Mouse (Mus musculus) small intestine, adult 2 months (tissue): ENCODE data around the gene Mtmr4. TPM values are rescaled to one million over a fixed set of nuclear protein-coding genes. Genes with fewer than 3 reads are reported as not detected.

ENCODE experiments used
- H3K27ac ChIP-seq: fragments of 200-500 bp; 2 replicates; pipeline ENCODE4 v1.5.1; 2012; ENCODE audit warnings: low read depth, low read length, control low read depth, inconsistent platforms; ENCODE audit not compliant: insufficient read depth
- H3K27me3 ChIP-seq: fragments of 200-500 bp; 2 replicates; pipeline ENCODE4 v1.6.1; 2012; ENCODE audit warnings: mild to moderate bottlenecking, moderate library complexity, low read length, inconsistent platforms; ENCODE audit not compliant: control insufficient read depth, insufficient read depth
- H3K36me3 ChIP-seq: fragments of 200-500 bp; 2 replicates; pipeline ENCODE4 v1.6.1; 2012; ENCODE audit warnings: mild to moderate bottlenecking, low read length, control low read depth, inconsistent platforms; ENCODE audit not compliant: control insufficient read depth, insufficient read depth
- H3K4me1 ChIP-seq: fragments of 200-500 bp; 2 replicates; pipeline ENCODE4 v1.6.1; 2012; ENCODE audit warnings: low read length, inconsistent platforms, mixed read lengths; ENCODE audit not compliant: control insufficient read depth, insufficient read depth, insufficient read length
- H3K4me3 ChIP-seq: fragments of 200-500 bp; 2 replicates; pipeline ENCODE4 v1.5.1; 2012; ENCODE audit warnings: low read depth, mild to moderate bottlenecking, control low read depth, inconsistent platforms, low read length, moderate library complexity
- CTCF ChIP-seq: fragments of 200-500 bp; IDR thresholded peaks from 2 replicates; pipeline ENCODE4 v1.5.1; 2012; ENCODE audit warnings: low read depth, mild to moderate bottlenecking, control low read depth, inconsistent platforms, low read length, moderate library complexity, mixed read lengths; ENCODE audit not compliant: insufficient replicate concordance, insufficient read length; ENCODE audit errors: extremely low read depth
- POLR2A ChIP-seq: fragments of 200-500 bp; IDR thresholded peaks from 2 replicates; pipeline ENCODE4 v1.6.1; 2012; ENCODE audit warnings: low read depth, mild to moderate bottlenecking, control low read depth, inconsistent platforms, low read length, moderate library complexity
- WGBS: fragments of 180-500 bp; shearing (Covaris S2); methylation state at CpG from one replicate; pipeline ENCODE4 v1.1.7; 2018; 5-methylcytosine and 5-hydroxymethylcytosine counted together
- polyA plus RNA-seq: library from polyadenylated mRNA; depleted of rRNA; stranded (reverse); fragments of >200 nt; gene quantifications from 2 replicates; pipeline ENCODE4 v1.2.3, GENCODE M21; 2012; rRNA removed

The Mtmr4 gene
- polyA plus RNA-seq, 1 experiment: 60.0 TPM

- TF ChIP-seq POLR2A: no peak
- no peak for TF ChIP-seq CTCF
- Histone ChIP-seq H3K27me3 (no peaks in the 10 kb centered on the region), H3K4me3 (peak overlapping the region; percentile 43; the same call in 1 of the 2 replicates), H3K36me3 (peaks cover 3% of the 10 kb centered on the region; the same call in 1 of the 2 replicates), H3K4me1 (peaks cover 4% of the 10 kb centered on the region; the same call in 1 of the 2 replicates), H3K27ac (no peak overlapping the region)
- 25% methylated on average over 2 of the region's 2 CpGs for WGBS
Observed at GRCm38 (mm10) chr11:87665658-87666057, 73.7 kb downstream of the Mtmr4 start.

Other genes starting within 250 kb of the Mtmr4 start
- gene Ppm1e, start 233.1 kb upstream of the Mtmr4 start, polyA plus RNA-seq: 0.53 and 0.80 TPM in 2 replicates
- 0.05 and 0.37 TPM in 2 replicates for gene Rad51c, start 187.2 kb upstream of the Mtmr4 start, polyA plus RNA-seq
- gene Tex14, start 187.1 kb upstream of the Mtmr4 start, polyA plus RNA-seq: 0.19 TPM in 1 of 2 replicates, not detected in the other
- gene Gm11492, start 25.5 kb upstream of the Mtmr4 start, polyA plus RNA-seq: not detected in 2 replicates
- 11.3 and 19.8 TPM in 2 replicates for gene Sept4, start 23.3 kb upstream of the Mtmr4 start, polyA plus RNA-seq
- gene Hsf5, start 25.0 kb downstream of the Mtmr4 start, polyA plus RNA-seq: 0.13 and 0.34 TPM in 2 replicates
- gene Rnf43, start 70.6 kb downstream of the Mtmr4 start, polyA plus RNA-seq: 16.3 and 19.6 TPM in 2 replicates
- gene Supt4a, start 145.4 kb downstream of the Mtmr4 start, polyA plus RNA-seq: 21.5 and 43.3 TPM in 2 replicates
- 0.89 and 1.3 TPM in 2 replicates for gene Tspoap1, start 168.4 kb downstream of the Mtmr4 start, polyA plus RNA-seq
- 0.08 and 0.14 TPM in 2 replicates for gene Mpo, start 201.4 kb downstream of the Mtmr4 start, polyA plus RNA-seq
- gene Lpo, start 236.1 kb downstream of the Mtmr4 start, polyA plus RNA-seq: 0.20 TPM in 1 of 2 replicates, not detected in the other